Mouse (Mus musculus): ENCODE results near the gene Tle4.

Gene Tle4

GRCm38 (mm10) chr19:14406603-14407002 lies 191.2 kb downstream of the Tle4 start:
- DNase-seq (ENCODE audit: low read depth, low spot score): no peak

Measured in retina, adult 2 months (tissue).